Mouse (Mus musculus): ENCODE measurements around the gene Patz1. TPM values are rescaled to one million over a fixed set of nuclear protein-coding genes. Genes with fewer than 3 reads are reported as not detected.

The Patz1 gene
- total RNA-seq, 2 experiments from 2014 or later, result 11.3 to 12.7 TPM

DNA sequence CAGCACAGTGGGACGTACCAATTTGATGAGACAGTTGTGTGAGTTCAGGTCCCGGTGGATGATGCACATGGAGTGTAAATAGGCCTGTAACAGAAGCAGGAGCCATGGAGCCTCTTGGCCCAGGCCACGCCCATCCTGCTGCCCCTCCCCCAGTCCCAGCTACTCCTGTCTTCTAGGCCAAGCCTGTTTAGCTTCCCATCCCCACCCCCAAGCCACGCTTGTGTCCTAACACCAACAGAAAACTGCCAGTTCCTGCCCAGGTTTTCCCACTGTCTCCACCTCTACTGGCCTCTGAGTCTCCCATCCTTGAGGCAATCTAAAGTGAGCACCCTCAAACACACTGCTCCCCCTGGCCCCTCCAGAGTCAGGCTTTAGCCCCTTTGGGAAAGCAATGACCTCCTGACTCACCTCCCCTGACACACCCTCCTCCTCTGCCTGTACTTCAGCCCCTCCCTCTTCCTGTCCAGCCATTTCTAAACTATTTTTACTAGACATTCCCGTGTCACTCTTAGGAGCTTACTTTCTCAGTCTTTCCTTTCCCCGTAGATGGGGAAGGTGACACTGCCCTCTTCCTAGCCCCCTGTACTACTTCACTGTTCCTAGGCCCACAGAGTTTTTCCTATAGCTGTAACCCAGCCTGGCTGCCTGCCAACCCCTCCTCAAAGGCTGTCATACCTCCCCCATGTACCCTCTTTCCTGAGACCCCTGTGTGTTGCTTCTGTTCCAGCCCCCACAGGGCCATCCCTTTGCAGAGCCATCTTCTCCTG, 60.1 kb downstream of the Patz1 start:
- DNase-seq (ENCODE audit: low spot score), result no peak

DNA sequence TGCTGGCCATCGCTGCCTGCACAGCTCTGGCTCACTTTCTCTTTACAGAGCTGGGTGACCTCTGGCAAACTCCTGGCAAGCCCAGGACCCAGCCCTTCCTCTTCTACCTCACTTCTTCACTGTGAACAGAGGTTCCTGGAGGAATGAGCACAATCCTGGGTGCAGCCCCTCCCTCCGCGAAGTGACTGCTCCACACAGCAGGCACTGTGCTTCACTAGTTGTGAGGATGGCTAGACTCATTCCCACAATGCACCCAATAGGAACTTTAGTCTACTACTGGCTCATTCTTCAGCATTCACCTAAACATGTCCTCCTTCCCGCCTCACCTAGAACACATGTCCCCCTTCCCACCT, 60.6 kb downstream of the Patz1 start:
- no peak for DNase-seq (ENCODE audit: low spot score)

DNA sequence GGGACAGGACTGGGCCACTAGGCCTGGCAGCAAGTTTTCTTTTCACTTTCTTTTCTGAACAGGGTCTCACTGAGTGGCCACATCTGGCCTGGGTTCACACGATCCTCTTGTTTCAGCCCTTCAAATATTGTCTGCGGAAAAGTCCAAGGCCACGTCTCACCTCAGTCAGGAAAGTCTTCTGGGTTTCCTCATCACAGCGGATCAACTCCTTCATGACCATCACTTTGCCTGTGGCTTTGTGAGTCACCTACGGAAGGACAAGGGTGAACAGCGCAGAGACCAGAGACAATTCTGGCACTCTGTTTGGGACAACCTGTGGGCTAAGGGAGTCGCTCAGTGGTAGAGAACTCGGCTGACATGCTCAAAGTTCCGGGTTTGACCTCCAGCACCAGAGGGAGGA, 63.5 kb downstream of the Patz1 start:
- no peak for DNase-seq (ENCODE audit: low spot score)

DNA sequence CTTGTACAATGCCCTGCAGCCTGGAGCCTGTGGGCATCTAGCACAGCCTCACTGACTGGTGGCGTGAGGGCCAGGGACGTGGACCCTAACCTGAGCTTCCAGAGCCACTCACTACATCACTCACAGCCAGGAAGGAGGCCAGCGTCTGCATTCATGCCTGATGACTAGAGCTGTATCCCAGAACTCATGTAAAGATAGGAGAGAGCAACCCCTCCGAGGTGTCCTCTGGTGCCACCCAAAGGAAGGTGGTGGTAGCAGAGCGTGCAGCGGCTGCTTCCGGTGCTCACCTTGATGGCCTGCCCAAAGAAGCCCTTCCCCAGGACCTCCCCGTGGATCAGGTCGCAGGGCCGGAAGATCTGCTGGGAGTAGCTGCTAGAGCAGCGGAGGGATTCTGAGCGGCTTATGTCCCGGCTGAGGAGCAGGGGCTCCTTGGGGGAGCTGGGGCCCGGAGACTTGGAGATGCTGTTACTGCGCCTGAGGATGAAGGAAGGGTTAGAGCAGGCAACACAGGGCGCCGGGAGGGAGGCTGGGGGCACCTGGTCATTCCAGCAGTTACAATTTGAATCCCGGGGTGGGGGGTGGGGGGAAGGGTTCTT, 64.4 kb downstream of the Patz1 start:
- no peak for DNase-seq (ENCODE audit: low spot score)

Other genes starting within 250 kb of the Patz1 start
- gene Sfi1, start 95.4 kb upstream of the Patz1 start, total RNA-seq (2021), result 10 to 100 TPM in 1 of 2 experiments, 1 to 10 TPM in 1; 9.8 to 12.4 TPM
- gene Eif4enif1, start 86.5 kb upstream of the Patz1 start, total RNA-seq (2021), result 10 to 100 TPM; 32.9 to 38.2 TPM
- gene Drg1, start 22.5 kb upstream of the Patz1 start, total RNA-seq (2021), result 10 to 100 TPM; 44.5 to 45.0 TPM
- 10 to 100 TPM; 27.2 to 30.8 TPM for gene Pik3ip1, start 41.5 kb downstream of the Patz1 start, total RNA-seq (2021)
- gene Limk2, start 120.3 kb downstream of the Patz1 start, total RNA-seq (2021), result 10 to 100 TPM; 10.4 to 12.1 TPM
- gene Rnf185, start 163.5 kb downstream of the Patz1 start, total RNA-seq (2021), result 10 to 100 TPM; 14.4 to 19.0 TPM
- not detected for gene Pla2g3, start 199.4 kb downstream of the Patz1 start, total RNA-seq (2021)
- 1 to 10 TPM; 2.4 to 2.9 TPM for gene Inpp5j, start 215.9 kb downstream of the Patz1 start, total RNA-seq (2021)
- 10 to 100 TPM in 1 of 2 experiments, 1 to 10 TPM in 1; 9.6 to 14.6 TPM for gene Selenom, start 225.8 kb downstream of the Patz1 start, total RNA-seq (2021)